Mouse (Mus musculus) left cerebral cortex, postnatal 14 days (tissue): ENCODE results near the gene Ddx49. TPM values are rescaled to one million over a fixed set of nuclear protein-coding genes. Genes with fewer than 3 reads are reported as not detected.

ENCODE experiments used
- DNase-seq, 2 experiments: peaks; one replicate each; pipeline ENCODE4 v3.0.0; 2021 to 2022; ENCODE audit warnings: low spot score in 2 of 2, mixed read lengths in 1 of 2
- intact Hi-C: fragments of 180-260 bp; cut with DNase I; formaldehyde crosslinking; loops from one replicate; pipeline ENCODE4 v1.15.1; 2025
- long read RNA-seq, 2 experiments: library from polyadenylated mRNA; stranded (forward); transcript quantifications; one replicate each; pipeline ENCODE4 v2.0.0; 2021
- total RNA-seq, 2 experiments: library from RNA; stranded (reverse); gene quantifications; 2 replicates each; pipeline ENCODE4 v1.2.3; 2021

The Ddx49 gene
- 10 to 100 TPM; 43.5 to 44.6 TPM for total RNA-seq
- long read RNA-seq, experiment 1, transcript Ddx49-201 (13 exons, 2,137 nt), result major isoform, 30 of 41 reads
- long read RNA-seq, experiment 1, partial matches to known transcripts, result 7 of 41 reads
- long read RNA-seq, experiment 1, other reads (novel, unspliced or antisense), result 4 of 41 reads
- long read RNA-seq, experiment 2, transcript Ddx49-201 (13 exons, 2,137 nt), result major isoform, 18 of 27 reads
- long read RNA-seq, experiment 2, partial matches to known transcripts, result 3 of 27 reads
- long read RNA-seq, experiment 2, other reads (novel, unspliced or antisense), result 6 of 27 reads

DNA sequence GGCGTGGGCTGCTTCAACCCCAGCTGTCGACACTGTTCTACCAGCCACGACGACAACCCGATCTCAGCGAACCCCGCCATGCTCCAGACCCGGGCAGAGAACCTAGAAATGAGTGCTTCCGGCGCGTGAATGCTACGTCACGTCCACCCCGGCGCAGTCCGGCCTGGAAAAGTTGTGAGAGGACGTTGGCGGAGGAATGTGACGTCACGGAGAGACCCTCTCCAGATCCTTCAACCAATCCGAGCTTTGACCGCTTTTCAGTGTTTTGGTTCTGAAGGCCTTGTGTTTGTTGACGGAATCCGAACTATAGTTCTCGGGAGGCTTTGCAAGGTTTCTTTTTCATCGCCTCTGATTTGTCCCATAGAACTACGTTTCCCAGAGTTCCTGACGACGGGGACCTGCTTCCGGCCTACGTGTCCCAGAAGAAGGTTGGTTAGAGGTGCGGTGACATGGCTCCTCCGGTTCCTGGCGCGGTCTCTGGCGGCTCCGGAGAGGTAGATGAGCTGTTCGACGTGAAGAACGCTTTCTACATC, at the start of gene Ddx49, which contains the start of gene Cope:
Gene Ddx49, minus strand, starts transcription at position 132 of the 533 bp plus-strand sequence.
Gene Cope, plus strand, starts transcription at position 161 of the 533 bp plus-strand sequence.
- DNase-seq, result peak; percentile 94 to 96
- intact Hi-C loops, result no loop called here

GRCm38 (mm10) chr8:70352000-70352384, 49.7 kb upstream of the Ddx49 start:
- intact Hi-C loops, result no loop called here
- DNase-seq, result no peak

DNA sequence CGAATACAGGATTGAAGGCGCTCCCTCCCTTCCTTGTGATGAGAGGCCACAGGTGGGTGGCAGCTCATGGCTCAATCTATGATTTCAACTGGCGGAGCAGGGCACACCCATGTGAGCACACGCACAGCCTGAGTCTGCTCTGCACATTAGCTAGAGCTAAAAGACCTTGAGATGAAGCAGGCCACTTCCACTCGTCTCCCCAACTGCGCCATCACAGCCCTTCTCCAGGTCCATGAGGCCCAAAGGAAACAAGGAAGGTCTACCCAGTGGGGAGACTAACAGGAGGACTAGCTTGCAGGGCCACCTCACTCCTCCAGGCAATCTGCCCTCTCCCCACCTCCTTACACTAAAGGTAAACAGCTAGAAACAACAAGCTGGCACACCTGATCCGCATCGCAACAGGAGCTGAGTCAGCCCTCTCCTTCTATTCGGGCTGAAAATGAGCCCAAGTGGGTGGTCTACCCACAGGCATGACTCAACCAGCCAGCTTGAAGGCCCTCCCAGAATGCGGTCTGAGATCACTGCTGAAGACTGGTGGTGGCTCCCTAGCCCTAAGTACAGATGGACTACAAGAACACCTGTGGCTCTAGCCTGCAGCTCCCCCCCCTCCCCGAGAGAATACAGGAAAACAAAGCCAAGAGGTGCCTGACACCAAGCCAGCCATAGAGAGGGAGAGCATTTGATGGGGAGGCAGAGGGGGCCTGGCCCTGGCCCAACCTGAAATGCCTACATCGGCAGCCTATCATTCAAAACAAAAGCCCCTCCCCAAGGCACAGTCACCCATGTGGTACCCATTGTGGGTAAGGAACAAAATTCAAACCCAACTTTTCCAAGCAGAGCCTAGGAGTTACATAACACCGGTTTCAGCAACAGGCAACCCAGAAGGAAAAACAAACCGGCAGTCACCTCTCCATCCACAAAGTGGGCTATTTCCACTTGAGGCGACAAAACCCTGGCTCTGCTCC, 49.0 kb upstream of the Ddx49 start:
- no peak for DNase-seq
- intact Hi-C loops, result no loop called here

DNA sequence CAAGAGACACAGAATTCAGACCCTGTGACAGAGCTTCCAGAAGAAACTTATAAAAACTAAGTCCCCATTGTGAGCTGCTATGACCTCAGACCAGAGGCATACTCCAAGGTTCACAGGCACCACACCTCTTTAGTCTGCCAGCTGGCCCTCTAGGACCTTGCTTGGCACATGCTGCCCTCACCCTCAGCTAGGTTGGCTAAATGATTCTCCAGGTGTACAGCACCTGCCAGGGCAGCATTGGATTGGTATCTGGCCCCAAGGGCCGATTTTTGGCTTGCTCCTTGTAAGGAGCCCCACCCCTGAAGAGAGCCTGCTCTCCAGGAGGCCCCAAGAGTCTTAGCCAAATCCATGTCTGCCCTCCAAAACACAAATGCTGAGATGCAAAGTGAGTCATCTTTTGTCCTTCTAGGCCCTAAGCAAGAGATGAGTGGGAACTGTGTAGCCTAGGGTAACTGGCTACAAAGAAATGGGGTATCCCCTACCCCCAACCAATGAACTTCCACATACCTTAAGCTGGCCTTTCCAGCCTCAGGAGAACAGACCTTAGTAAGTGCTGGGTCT, 45.7 kb upstream of the Ddx49 start:
- intact Hi-C loops, result no loop called here

DNA sequence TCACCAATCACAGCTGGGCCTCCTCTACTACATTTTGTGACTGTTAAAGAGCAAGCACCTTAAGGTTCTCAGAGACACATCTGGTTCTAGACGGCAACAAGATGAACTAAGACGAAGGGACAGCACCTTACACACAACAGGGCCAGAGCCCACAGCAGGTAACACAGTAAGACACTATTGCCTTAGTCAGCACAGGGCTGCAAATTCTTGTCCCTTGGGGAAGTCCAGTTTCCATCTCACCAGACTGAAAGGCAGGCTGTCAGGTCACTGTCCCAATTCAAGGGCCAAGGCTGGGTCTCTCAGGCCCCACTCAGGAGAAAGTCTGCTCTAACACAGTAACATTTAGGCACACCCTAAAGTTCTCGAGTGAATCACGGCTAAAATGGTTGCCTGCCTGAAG, 45.2 kb upstream of the Ddx49 start:
- no peak for DNase-seq
- intact Hi-C loops, result no loop called here

More for the DNA sequence above, 45.7 kb upstream of the Ddx49 start:
- DNase-seq, result no peak

DNA sequence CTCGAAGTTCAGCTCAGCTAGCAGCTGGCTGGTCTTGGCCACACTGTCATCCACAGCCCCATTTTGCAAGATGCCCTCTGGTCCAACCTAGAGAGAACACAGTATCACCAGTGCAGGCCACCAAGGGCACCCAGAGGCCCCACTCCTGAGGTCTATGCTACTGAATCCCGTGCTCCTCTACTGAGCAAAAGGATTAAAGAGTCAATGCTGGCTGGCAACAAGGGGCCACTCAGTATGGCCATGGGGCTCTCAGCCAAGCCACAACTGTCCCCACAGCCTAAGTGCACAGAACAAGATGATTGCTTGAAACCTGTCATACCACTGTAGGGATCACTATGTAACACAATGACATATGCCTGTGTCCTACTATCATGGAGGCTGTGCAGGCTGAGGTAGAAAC, 42.0 kb upstream of the Ddx49 start:
- intact Hi-C loops, result loop anchor here (5.0 kb wide), 1 partner anchor 163 kb away; the partner anchor contains the start of gene Rex1bd
- DNase-seq, result no peak

DNA sequence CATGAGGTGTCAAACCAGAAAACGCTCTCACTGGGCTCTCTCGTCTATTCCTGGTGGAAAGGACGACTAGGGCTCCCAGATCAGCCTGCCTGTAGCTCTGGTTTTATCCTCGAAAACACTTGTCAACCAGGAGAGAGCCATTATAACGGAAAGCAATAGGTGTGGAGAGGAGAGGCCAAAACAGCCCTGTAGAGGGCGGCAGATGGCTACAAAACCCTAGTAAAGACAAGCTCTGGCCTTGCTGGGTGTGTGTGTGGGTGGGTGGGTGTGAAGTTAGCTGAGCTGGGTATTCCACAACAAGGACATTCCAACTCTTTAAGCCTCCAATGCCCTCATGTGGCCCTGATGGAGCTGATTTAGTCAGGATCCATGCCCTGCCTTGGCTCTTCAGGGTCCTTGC, 41.4 kb upstream of the Ddx49 start:
- intact Hi-C loops, result loop anchor here (5.0 kb wide), 1 partner anchor 164 kb away; the partner anchor contains the start of gene Rex1bd
- DNase-seq, result peak; percentile 47 to 79

DNA sequence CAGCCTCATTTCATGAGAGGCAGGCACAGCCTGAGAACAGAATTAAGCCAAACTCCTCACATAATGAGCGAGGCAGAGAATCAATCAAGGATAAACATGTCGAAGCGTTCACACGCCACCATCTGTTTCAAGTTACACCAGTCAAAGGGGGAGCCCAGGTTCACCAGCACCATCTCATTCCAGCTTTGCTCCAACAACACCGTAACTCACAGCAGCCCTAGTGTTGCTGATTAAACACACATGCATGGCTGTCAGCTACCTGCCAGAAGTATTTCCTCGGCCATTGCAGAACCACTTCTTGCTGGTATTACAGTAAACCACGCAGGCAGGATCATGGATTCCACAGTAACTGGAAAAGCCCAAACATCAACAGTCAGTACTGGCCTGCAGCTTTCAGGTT, 40.8 kb upstream of the Ddx49 start:
- DNase-seq, result no peak
- intact Hi-C loops, result loop anchor here (5.0 kb wide), 1 partner anchor 164 kb away; the partner anchor contains the start of gene Rex1bd

DNA sequence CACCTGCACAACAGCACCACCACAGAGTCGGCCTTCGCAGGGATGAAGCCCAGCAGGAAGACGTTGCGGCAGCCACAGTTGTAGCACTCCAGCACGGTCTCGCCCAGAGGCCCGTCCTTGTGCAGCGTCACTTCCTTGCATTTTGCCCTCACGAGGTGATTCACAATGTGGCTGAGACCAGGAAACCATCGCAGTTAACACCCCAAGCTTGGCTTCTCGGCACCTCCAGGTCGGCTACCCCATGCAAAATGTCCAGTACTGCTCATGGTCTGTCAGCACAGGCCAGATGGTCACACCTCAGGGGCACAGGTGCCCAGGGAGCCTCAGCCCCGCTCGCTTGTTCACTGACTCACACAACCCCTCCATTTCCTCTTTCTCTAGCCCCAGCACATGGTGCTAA, 39.7 kb upstream of the Ddx49 start:
- DNase-seq, result no peak
- intact Hi-C loops, result loop anchor here (5.0 kb wide), 1 partner anchor 165 kb away; the partner anchor contains the start of gene Rex1bd

DNA sequence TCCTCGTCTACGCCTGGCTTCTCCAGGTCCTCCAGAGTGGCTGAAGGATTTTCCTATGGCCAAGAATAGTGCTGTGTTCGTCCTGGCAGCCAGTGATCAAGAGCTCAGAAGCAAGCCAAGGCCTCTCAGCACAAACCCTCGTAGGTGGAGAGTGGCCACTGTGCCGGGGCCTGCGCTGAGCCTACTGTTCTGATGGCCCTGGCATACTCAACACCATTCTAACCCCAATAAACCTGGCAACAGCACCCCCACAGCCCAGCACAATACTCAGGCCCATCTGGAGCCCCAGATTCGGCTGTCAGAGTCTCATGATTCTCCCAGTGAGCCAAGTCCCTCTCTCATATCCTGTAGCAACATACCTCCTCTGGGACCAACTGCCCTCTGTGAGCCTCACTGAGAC, 38.4 kb upstream of the Ddx49 start:
- no peak for DNase-seq
- intact Hi-C loops, result loop anchor here (5.0 kb wide), 1 partner anchor 167 kb away; the partner anchor contains the start of gene Rex1bd

- intact Hi-C loops, result no loop called here
- DNase-seq, result no peak
Observed at GRCm38 (mm10) chr8:70338931-70339330, 36.6 kb upstream of the Ddx49 start.

DNA sequence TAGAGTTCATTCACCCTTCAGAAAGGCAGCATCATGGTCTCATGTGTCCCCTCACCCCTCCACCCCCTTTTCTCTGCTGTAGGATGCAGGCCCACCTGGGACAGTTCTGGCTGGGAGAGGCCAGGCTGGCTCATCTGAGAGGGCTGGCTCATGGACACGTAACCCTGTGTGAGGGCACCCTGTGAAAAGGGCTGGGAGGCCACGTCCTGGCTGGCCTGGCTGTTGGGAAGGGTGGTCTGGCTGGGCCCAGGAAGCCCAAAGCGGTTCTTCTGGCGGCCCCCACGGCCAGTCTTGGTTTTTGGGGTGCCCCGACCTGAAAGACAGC, 30.6 kb upstream of the Ddx49 start:
- intact Hi-C loops, result no loop called here
- DNase-seq, result no peak

DNA sequence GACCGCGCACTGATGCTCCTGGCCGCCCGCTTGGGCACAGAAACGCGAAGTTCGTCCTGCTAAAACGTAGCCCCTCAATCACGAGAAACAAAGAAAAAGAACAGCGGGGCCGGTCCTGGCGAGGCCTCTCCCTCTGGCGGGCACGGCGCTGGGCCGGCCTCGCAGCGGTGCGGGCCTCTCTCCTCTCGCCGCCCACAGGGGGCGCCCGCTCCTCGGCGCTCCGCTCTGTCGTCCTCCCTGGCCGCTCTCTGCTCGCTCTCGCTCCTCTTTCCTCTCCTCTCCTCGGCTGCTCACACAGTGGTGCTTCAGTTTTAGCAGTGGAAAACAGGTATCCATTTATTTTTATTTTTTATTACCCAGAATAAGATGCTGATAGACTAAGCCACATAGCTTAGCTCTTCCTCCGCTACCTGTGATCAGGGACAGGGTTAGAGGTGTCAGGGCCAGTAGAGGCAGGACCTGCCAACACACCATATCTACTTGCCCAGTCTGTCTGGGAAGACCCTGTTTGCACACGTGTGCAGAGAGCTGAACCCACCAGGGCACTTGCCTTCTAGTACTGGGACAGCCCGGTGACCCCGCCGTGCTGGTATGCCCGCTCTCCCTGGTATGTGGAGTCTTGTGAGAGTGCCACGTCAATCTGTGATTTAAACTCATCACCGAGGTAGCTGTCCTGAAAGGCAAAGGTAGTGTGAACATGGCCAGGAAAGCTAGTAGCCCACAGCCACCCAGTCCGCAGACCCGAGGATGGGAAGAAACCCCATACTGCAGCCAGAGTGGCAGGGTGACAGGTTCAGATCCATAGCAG, 30.0 kb upstream of the Ddx49 start:
- intact Hi-C loops, result no loop called here
- DNase-seq, result peak; percentile 74 to 80

GRCm38 (mm10) chr8:70331526-70331925, 29.2 kb upstream of the Ddx49 start:
- intact Hi-C loops, result no loop called here
- DNase-seq, result no peak

GRCm38 (mm10) chr8:70330741-70331364, 28.6 kb upstream of the Ddx49 start:
- intact Hi-C loops, result no loop called here
- DNase-seq, result peak; percentile 73 to 89

DNA sequence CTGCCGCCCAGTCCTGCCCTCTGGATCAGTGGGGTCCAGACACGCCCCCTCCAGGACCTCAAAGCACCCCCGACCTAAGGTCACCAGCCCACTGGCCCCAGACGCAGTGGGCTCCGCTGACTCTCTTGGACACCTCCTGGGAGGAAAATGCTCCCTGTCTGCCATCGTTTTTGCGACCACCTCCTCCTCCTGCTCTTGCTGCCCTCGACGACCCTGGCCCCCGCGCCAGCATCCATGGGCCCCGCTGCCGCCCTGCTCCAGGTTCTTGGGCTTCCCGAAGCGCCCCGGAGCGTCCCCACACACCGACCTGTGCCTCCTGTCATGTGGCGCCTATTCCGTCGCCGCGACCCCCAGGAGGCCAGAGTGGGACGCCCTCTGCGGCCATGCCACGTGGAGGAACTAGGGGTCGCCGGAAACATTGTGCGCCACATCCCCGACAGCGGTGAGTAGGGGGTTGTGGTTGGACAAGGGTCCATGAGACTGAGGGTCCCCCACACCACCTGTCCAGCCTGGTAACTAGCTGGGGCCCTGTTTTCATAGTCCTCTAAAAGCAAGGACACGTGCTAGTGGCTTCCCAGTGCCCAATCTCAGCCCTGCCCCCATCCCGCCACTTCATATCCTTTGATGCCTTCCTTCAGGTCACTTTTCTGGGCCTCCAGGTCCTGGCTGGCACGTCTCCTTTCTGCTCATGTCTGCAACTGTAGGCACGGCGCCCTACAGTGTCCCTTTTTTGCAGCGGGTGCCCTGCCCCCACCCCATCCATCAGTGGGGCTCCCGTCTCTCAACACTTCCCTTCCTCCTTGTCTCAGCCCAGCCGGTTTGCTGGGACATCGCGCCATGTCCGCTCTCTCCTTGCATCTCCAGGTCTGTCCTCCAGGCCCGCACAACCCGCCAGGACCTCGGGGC, 27.8 kb upstream of the Ddx49 start:
- intact Hi-C loops, result no loop called here
- no peak for DNase-seq

DNA sequence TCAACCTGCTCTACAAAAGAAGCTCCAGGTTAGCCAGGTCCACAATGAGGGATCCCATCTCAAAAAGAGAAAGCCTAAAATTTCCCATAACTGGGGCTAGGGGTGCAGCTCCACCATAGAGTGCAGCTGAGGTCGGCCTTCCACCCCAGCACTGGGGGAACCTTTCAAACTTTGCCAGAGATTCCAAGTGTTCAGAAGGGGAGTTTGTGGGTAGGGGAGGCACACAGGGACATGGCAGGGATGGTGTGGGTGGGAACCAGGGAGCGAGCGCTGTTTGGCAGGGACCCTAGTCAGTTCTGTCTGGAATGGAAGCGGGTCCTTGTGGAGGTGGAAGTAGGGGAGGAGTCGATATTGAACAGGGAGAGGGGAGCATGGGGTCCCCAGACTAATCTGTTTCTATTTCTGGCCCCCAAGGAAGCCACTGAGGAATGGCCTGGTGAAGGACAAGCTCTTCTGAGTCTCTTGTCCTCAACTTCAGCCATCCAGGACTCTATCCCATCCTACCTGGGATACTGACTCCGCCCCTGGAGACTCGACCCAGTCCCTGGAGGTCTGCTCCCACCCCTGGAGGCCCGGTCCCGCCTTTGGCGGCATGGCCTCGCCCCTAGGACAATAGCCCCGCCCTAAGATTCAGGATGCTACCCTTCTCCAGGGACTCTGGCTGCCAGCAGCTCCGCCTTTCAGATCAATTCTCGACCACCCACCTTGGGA, 27.0 kb upstream of the Ddx49 start, which contains the start of gene Gdf1:
Gene Gdf1, plus strand, starts transcription at position 694 of the 711 bp plus-strand sequence.
- intact Hi-C loops, result no loop called here
- no peak for DNase-seq
